Mouse (Mus musculus) urinary bladder, postnatal 0 days (tissue): ENCODE measurements around the gene Cd300ld4. TPM values are rescaled to one million over a fixed set of nuclear protein-coding genes. Genes with fewer than 3 reads are reported as not detected.

Source experiments
- polyA plus RNA-seq: library from polyadenylated mRNA; unstranded; fragments of >200 nt; fragmentation: Nextera tagmentation; extraction: Ambion mirVana; gene quantifications from 2 replicates; pipeline ENCODE4 v1.2.1, GENCODE M21; 2015

Gene Cd300ld4
- 0.16 TPM in 1 of 2 replicates, not detected in the other for polyA plus RNA-seq

DNA sequence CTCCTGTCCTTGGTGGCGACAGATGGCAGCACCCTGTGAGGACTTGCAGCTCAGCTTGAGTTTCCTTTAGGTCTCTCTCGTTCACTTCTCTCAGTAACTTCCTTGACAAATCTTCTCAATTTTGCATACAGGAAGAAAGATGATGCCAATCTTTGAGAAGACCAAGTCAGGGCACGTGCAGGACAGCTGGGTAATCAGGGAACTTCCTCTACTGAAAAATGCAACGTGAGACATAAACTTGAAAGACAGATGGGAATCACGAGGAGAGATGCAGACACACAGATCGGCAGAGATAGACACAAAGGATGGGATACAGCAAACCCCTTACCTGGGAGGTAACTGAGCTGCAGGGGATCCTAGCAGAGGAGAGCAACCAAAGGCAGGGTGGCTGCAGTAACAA is at the start of gene Cd300ld4:
Gene Cd300ld4, minus strand, starts transcription at position 101 of the 400 bp plus-strand sequence.

DNA sequence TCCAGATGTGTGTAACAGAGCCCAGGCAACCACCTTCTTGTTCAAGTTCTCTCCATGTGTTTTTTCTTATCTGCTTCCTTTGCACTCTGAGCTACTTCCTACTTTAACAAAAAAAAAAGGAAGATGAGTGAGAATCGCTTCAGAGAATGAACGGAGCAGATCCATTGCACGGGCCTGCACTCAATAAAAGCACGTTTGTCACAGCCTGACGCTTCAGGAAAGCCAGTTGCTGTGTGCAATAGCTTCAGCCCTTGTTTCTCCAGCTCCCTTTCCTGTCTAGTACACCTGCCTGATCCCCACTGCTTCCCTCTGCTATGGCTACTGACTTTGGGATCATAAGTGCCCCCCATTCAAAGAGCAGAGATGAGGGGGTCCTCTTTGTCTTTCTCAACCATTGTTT is 35.3 kb upstream of the Cd300ld4 start, which contains the start of gene Cd300e:
Gene Cd300e, minus strand, starts transcription at position 101 of the 400 bp plus-strand sequence.

DNA sequence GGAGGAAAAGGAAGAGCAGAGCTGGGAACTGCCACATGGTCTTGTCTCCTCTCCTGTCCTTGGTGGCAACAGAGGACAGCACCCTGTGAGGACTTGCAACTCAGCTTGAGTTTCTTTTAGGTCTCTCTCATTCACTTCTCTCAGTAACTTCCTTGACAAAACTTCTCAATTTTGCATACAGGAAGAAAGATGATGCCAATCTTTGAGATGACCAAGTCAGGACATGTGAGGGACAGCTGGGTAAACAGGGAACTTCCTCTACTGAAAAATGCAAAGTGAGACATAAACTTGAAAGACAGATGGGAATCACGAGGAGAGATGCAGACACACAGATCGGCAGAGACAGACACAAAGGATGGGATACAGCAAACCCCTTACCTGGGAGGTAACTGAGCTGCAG is 21.4 kb upstream of the Cd300ld4 start, which contains the start of gene Cd300ld3:
Gene Cd300ld3, minus strand, starts transcription at position 151 of the 400 bp plus-strand sequence.

DNA sequence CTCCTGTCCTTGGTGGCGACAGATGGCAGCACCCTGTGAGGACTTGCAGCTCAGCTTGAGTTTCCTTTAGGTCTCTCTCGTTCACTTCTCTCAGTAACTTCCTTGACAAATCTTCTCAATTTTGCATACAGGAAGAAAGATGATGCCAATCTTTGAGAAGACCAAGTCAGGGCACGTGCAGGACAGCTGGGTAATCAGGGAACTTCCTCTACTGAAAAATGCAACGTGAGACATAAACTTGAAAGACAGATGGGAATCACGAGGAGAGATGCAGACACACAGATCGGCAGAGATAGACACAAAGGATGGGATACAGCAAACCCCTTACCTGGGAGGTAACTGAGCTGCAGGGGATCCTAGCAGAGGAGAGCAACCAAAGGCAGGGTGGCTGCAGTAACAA is 10.9 kb upstream of the Cd300ld4 start, which contains the start of gene Cd300ld5:
Gene Cd300ld5, minus strand, starts transcription at position 101 of the 400 bp plus-strand sequence.

DNA sequence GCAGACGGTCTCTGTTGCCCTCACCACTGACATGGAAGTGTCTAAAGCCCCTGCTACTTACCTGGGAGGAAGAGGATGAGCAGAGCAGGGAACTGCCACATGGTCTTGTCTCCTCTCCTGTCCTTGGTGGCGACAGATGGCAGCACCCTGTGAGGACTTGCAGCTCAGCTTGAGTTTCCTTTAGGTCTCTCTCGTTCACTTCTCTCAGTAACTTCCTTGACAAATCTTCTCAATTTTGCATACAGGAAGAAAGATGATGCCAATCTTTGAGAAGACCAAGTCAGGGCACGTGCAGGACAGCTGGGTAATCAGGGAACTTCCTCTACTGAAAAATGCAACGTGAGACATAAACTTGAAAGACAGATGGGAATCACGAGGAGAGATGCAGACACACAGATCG is 10.7 kb downstream of the Cd300ld4 start, which contains the start of gene Cd300ld2:
Gene Cd300ld2, minus strand, starts transcription at position 101 of the 400 bp plus-strand sequence.

DNA sequence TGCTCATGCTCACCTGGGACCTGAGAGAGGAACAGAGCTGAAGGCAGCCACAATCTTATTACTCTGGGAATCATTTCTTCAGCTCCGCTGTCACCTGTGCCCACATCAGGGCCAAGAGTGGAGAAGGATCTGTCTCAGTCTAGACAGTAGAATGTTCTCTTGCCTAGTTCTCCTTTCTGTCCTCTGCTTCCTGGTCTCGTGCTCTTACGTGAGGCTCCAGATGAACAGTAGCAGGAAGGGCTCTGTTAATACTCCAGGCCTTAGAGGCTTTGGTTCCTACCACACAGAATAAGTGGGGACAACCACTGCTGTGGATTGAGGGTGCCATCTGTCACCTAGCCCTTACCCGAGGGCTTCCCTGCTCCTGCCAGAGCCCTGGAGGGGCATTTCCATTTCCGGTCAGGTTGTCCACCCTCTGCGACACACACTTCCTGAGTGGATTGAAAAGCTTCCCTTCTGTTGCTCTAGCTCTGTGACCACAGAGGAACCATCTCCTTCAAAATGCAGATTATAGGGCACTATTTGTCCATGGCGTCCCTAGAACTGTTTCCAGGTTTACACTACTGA is 25.3 kb downstream of the Cd300ld4 start, which contains the start of gene Cd300c2:
Gene Cd300c2, minus strand, starts transcription at position 407 of the 567 bp plus-strand sequence.

DNA sequence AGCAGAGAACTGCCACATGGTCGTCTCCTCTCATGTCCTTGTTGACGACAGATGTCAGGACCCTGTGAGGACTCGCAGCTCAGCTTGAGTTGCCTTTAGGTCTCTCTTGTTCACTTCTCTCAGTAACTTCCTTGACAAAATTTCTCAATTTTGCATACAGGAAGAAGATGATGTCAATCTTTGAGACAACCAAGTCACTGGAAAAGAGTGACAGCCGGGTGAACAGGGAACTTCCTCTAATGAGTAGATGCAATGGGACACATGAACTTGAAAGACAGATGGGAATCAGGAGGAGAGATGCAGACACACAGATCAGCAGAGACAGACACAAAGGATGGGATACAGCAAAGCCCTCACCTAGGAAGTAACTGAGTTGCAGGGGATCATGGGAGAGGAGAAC is 37.0 kb downstream of the Cd300ld4 start, which contains the start of gene Cd300ld:
Gene Cd300ld, minus strand, starts transcription at position 130 of the 400 bp plus-strand sequence.

Other genes with a start within 250 kb of the Cd300ld4 start
- gene Btbd17, start 231.1 kb downstream of the Cd300ld4 start, polyA plus RNA-seq, result not detected in 2 replicates
- gene Gpr142, start 228.1 kb downstream of the Cd300ld4 start, polyA plus RNA-seq, result not detected in 2 replicates
- gene Gprc5c, start 175.9 kb downstream of the Cd300ld4 start, polyA plus RNA-seq, result 4.9 and 5.6 TPM in 2 replicates
- gene Cd300a, start 137.0 kb downstream of the Cd300ld4 start, polyA plus RNA-seq, result 2.0 and 3.5 TPM in 2 replicates
- gene Cd300lb, start 92.6 kb downstream of the Cd300ld4 start, polyA plus RNA-seq, result 1.3 and 4.5 TPM in 2 replicates
- not detected in 2 replicates for gene Cd300c, start 57.9 kb downstream of the Cd300ld4 start, polyA plus RNA-seq
- gene Cd300ld, start 37.1 kb downstream of the Cd300ld4 start, polyA plus RNA-seq, result 1.1 and 3.8 TPM in 2 replicates
- gene Cd300c2, start 25.1 kb downstream of the Cd300ld4 start, polyA plus RNA-seq, result 2.9 and 8.2 TPM in 2 replicates
- not detected in 2 replicates for gene Cd300ld2, start 10.8 kb downstream of the Cd300ld4 start, polyA plus RNA-seq
- gene Cd300ld5, start 10.8 kb upstream of the Cd300ld4 start, polyA plus RNA-seq, result 0.16 TPM in 1 of 2 replicates, not detected in the other
- gene Cd300ld3, start 21.4 kb upstream of the Cd300ld4 start, polyA plus RNA-seq, result not detected in 2 replicates
- not detected in 2 replicates for gene Cd300e, start 35.2 kb upstream of the Cd300ld4 start, polyA plus RNA-seq
- 0.52 and 0.54 TPM in 2 replicates for gene Rab37, start 64.4 kb upstream of the Cd300ld4 start, polyA plus RNA-seq
- 1.1 and 9.2 TPM in 2 replicates for gene Cd300lf, start 107.0 kb upstream of the Cd300ld4 start, polyA plus RNA-seq
- gene Slc9a3r1, start 136.3 kb upstream of the Cd300ld4 start, polyA plus RNA-seq, result 87.0 and 97.9 TPM in 2 replicates
- gene Tmem104, start 160.5 kb upstream of the Cd300ld4 start, polyA plus RNA-seq, result 9.5 and 12.8 TPM in 2 replicates
- gene Nat9, start 160.8 kb upstream of the Cd300ld4 start, polyA plus RNA-seq, result 14.3 and 23.2 TPM in 2 replicates
- gene Grin2c, start 240.2 kb upstream of the Cd300ld4 start, polyA plus RNA-seq, result 0.16 and 0.17 TPM in 2 replicates